Mouse (Mus musculus) heart, postnatal 14 days (tissue): ENCODE data around the gene Mrtfa. TPM values are rescaled to one million over a fixed set of nuclear protein-coding genes. Genes with fewer than 3 reads are reported as not detected.

ENCODE experiments used
- DNase-seq, 2 experiments: peaks; one replicate each; pipeline ENCODE4 v3.0.0; 2021 to 2022
- intact Hi-C: fragments of 180-260 bp; cut with DNase I; formaldehyde crosslinking; loops from one replicate; pipeline ENCODE4 v1.15.1; 2025
- total RNA-seq, 2 experiments: library from RNA; stranded (reverse); gene quantifications; 2 replicates each; pipeline ENCODE4 v1.2.3; 2021

Mrtfa gene
- total RNA-seq, 2 experiments from 2014 or later = 12.3 to 13.9 TPM

DNA sequence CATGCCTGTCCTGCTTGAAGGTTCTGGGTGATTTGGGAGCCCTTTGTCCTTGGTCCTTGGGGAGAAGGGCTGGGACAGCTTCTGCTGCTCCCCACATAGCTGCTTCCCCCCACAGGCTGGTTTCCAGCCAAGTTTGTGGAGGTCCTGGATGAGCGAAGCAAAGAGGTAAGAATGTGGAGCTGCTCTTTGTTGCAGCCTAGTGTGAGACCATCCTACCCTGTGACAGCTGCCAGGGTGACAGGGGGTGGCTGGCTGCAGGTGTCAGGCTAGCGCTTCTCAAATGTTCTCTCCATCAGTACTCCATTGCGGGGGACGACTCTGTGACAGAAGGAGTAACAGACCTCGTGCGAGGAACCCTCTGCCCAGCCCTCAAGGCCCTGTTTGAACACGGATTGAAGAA is 180.4 kb downstream of the Mrtfa start:
- DNase-seq = no peak
- intact Hi-C loops = no loop called here

DNA sequence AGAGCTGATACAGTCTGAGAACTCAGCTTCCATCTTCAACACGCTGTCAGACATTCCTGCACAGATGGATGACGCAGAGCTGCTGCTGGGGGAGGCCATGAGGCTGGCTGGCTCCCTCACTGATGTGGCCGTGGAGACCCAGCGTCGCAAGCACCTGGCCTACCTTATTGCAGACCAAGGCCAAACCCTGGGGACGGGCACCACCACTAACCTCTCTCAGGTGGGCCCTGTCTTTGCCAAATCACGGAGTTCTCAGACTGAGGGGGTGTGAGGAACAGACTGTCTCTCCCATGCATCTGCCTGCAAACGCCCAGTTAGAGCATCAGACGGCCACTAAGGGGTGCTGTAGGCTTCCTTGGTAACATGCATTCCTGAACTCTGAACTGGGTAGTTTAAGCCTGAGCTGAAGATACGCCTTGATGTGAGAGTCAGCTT is 181.9 kb downstream of the Mrtfa start:
- DNase-seq = peak in 1 of 2 experiments; percentile 40
- intact Hi-C loops = no loop called here

DNA sequence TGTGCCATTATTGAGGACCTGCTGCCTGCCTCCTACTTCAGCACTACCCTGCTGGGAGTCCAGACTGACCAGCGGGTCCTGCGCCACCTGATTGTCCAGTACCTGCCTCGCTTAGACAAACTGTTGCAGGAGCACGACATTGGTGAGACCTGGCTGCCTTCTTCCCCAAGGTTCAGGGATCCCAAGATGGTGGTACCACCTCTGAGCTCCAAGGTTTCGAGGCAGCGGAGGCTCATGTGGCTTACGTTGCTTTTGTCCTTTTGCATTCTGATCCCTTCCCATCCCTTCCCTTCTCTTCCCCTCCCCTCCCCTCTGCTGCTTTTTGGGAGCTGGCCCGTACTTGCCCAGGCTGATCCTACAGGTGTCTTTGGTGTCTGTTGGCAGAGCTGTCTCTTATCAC is 182.7 kb downstream of the Mrtfa start:
- intact Hi-C loops = no loop called here

DNA sequence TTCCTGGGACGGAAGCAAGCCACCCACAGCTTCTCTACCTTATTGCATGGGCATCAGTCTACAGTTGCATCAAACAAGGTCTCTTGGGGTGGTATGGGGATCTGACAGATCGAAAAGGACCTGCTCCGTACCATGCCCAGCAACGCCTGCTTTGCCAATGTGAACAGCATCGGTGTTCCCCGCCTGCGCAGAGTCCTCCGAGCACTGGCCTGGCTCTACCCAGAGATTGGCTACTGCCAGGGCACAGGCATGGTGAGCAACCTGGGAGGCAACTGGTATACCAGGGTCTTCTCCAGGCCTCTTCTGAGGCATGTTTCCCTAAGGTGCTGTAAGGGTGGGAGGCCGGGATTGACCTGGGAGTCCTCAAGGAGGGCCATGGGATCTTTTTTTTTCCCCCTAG is 183.2 kb downstream of the Mrtfa start:
- DNase-seq = no peak
- intact Hi-C loops = no loop called here

More for the DNA sequence above, 182.7 kb downstream of the Mrtfa start:
- DNase-seq = no peak

DNA sequence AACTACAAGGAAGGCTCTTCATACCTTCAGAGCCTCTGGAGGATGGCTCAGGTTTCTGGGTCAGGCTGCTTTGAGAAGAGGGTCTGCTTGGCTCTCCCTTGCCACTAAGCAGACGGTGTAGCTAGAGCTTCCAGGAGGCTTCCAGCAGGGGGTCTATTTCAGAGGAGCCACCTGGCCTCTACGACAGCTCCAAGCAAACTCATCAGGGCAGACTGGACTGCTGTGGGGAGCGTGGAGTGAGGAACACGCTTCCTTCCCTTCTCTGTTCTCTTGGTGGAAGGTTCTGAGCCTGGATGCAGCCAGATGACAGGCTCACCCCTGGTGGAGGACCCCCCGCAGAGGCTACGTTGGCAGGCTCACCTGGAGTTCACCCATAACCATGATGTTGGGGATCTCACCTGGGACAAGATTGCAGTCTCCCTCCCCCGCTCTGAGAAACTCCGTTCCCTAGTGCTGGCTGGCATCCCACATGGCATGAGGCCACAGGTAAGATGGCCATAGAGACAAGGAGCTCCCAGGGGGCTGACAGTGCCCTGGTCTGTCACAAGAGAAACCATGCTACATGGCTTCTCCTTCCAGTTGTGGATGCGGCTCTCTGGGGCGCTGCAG is 184.3 kb downstream of the Mrtfa start:
- intact Hi-C loops = no loop called here
- DNase-seq = no peak

DNA sequence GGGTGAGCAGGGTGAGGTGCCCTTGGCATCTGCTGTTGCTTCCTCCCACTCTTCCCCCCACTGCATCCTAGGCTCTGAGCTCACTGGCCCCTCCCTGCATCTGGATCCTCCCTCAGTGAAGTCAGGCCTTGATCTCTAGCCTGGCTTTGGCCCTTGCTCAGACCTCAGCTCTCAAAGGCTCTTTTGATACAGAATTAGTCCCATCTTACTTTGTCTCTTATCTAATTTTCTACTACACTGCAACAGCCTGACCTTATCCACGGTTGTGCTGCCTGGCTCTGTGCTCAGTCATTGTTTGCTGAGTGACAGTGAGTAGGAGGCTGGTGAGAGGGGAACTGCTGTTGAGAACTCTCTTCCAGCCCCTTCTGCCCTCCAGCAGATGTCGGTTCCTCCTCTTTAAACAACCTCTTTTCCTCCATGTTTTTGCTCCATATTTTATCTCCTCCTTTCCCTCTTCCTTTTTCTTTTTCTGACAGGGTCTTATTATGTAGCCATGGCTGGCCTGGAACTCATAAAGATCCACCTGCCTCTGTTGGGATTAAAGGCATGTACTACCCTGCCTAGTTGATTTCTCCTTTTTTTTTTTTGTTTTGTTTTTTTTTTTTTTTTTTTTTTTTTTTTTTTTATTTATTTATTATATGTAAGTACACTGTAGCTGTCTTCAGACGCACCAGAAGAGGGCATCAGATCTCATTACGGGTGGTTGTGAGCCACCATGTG is 190.0 kb downstream of the Mrtfa start:
- intact Hi-C loops = no loop called here
- DNase-seq = no peak

DNA sequence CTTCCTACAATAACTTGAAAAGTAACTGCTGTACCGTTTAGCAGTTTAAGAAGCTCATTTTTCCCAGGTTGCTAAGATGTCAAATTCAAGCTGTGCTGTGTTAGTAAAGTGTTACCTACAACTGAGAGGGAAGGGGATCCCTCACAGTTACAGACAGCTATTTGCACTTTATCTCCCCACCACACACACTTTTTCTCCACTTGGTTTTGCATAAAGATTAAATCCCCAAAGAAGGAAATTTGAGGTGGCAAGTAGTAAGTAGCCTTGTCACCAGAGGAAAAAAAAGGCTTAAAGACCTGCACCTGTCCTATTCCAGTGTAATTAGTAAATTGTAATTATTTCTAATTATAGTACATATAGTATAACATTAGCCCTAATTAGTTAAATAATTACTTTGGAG is 193.5 kb downstream of the Mrtfa start:
- intact Hi-C loops = no loop called here
- no peak for DNase-seq

DNA sequence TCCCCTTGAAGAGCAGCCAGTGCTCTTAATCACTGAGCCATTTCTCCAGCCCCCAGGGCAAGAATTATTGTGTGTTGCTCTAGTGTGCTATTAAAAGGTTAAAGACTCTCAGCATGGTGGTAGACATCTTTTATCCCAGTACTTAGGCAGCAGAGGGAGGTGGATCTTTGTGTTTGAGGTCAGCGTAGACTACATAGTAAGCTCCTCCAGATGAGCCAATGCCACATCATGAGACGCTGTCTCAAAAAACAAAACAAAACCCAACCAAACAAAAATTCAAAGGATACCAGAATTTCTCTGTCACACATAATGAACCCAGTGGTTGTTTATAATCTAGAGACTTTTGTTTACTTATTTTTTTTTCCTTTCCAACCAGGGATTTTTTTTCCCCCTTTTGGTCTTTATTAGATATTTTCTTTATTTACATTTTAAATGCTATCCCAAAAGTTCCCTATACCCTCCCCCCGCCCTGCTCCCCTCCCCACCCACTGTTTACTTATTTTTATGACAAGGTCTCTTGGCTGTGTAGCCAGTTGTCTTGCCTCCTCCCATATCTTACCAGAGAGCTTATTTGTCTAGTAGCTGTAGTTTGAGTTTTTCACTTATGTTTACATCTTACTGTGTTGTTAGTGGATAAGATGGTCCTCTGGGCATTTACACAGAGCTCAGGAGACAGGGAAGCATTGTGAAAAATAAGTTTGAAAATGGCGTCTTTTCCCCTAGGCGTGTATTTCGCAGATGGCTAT is 194.3 kb downstream of the Mrtfa start:
- intact Hi-C loops = no loop called here
- no peak for DNase-seq

DNA sequence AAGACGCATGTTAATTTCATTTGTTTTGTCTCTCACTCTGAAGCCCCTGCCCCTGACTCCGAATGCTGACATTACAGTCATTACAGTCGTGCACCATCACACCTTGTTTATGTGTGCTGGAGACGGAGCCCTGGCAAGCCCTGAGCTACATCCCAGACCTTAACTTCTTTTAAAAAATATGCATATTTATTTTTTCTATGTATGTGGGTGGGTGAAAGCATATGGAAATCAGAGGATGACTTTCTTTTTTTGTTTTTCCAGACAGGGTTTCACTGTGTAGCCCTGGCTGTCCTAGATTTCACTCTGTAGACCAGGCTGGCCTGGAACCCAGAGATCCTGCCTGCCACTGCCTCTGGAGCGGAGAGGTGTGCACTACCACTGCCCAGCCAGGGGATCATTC is 195.6 kb downstream of the Mrtfa start:
- intact Hi-C loops = no loop called here
- no peak for DNase-seq

DNA sequence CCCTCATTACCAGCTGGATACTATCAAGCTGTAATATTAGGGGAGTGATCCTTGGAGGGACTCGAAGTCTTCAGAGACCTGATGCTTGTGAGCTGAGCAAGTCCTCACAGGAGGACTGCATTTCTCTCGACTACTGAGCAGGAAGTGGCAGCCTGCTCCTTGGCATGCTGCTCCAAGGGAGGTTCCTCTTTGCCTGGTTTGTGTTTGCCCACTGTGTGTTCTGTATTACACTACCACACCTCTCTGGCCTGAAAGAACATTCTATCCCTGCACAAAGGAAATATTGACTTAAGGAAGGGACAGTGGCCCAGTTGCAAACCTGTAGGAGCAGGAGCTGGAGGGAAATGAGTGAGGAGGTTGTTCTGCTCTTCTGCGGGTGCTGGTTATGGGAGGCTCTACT is 200.8 kb downstream of the Mrtfa start:
- intact Hi-C loops = no loop called here
- no peak for DNase-seq

DNA sequence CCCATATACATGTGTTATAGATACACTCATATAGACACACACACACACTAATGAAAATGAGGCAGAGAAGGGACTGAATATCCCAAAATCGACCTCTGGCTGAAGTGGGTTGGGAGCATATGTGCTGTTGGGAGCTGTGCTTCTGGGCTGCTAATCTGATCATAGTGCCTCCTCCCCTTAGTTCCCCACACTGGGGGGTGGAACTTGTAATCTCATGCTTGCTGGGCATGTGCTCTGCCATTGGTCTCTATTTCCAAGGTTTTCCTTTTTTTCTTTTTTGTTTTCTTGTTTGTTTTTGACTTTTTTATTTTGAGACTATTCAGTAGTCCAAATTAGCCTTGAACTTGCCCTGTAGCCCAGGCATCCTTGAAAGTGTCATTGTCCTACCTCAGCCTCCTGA is 202.2 kb downstream of the Mrtfa start:
- no peak for DNase-seq
- intact Hi-C loops = no loop called here

DNA sequence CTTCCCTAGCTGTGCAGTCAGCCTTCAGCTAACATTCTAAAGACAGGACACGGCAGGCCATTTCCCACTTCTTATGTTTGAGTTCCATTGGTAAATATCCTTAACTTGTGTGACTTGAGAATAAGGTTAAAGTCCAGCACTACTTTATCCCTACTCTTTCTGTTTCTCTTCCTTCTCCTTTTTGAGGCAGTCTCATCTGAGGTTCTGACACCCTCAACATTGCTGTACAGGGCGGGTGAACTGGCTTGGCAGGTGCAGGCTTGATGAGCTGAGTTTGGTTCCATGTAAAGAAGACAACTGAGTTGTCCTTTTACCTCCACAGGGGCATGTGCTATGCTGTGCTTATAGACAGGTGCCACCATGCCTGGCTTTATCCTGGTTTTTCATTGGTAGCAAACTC is 207.3 kb downstream of the Mrtfa start:
- intact Hi-C loops = no loop called here
- no peak for DNase-seq

DNA sequence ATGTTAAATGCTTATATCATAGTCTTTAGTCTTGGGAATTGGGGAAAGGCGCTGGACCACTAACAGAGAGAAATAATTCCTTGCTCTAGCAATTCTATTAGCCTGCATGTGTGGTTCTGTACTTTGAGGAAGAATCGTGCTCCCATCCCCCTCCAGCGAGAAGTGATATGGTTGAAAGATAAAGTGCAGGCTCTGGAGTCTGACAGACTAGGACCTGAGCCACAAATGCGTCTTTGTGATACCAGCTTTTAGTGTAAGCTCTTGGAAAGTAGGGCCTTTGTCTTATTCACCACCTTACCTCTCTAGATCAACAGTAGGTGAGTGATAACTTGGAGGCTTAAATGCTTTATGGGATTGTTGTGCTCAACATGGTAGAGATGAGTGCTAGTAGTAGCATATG is 209.4 kb downstream of the Mrtfa start:
- DNase-seq = no peak
- intact Hi-C loops = no loop called here

DNA sequence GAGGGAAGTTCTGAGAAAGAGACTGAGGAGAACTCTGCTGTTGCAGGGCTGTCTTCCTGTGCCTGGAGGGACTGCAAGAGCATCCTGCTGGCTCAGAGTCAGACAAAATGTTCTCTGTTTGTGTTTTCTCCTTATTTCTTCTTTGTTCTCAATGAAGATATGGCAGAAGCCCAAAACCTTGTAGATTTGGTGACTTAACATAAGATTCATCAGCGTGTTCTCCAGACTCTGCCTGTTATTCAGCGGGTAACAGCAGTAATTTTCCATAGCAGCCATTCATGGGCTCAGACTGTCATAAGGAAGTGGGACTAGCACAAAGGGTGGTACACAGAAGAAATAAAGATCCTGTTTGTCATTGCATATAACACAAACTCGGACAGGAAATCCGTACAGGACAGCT is 210.9 kb downstream of the Mrtfa start:
- intact Hi-C loops = no loop called here
- no peak for DNase-seq

DNA sequence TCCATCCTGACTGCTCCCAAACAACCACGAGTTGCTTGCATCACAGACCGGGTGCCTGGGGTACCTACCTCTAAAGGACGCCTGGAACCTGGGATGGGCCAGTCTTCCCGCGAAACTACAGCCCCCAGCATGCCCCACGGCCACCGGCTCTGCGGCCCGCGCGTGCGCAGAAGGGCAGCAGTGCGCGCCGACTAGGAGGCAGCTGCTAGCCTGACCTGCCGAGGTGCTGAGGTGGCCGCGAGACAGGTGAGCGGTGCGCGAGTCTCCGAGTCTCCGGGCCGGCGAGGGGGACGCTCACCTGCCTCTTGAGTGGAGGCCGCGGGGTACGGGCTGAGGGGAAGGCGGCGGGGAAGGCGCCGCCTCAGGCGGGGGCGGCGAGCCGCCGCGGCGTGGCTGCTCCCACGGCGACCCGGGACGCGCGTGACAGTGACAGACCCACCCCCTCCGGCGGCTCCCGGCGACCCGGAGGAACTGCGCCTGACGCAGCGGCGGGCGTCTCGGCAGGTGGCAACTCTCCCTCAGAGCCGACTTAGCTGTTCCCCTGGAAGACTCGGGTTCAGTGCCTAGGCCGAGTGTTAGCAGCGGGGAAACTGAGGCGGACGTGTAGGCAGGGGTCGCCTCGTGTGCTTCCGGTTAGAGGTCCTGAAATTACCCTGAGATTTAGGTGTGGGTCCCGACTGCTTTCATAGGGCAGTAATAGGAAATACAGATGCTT is 212.8 kb downstream of the Mrtfa start, which contains the start of gene Sgsm3:
Sgsm3 (plus strand) TSS at position 146 of the 715 bp plus-strand sequence.
- DNase-seq = peak; percentile 90
- intact Hi-C loops = no loop called here

DNA sequence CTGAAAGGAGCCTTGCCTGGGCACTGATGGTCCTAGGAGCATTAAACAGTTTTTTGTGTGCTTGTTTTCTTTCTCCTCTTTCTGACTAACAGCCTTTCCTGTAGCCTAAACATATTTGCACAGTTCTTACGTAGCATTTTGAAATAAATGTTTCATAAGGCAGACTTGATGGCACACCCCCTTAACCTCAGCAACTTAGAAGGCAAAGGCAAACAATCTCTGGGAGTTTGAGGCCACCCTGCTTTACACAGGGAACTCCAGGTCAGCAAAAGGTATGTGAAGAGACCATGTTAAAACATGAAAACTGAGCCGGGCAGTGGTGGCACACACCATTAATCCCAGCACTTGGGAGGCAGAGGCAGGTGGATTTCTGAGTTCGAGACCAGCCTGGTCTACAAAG is 214.9 kb downstream of the Mrtfa start:
- DNase-seq = no peak
- intact Hi-C loops = no loop called here

DNA sequence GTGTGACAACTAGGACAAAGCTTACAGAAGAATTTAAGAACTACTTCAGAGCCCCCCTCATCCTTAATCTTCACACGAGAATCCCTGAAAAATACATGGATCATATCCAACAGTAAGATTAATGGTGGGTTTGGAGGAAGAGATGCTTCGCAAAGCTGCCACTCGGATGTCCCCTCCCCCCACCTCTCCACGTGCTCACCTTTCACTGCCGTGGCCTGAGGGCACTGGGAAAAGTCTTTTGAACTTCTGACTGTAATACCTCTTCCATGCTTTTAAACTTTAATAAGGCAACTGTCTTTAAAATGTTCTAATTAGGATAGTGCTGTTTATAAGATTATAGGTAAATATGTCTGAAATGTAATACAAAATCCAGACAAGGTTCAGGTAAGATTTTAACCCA is 216.2 kb downstream of the Mrtfa start:
- intact Hi-C loops = no loop called here

DNA sequence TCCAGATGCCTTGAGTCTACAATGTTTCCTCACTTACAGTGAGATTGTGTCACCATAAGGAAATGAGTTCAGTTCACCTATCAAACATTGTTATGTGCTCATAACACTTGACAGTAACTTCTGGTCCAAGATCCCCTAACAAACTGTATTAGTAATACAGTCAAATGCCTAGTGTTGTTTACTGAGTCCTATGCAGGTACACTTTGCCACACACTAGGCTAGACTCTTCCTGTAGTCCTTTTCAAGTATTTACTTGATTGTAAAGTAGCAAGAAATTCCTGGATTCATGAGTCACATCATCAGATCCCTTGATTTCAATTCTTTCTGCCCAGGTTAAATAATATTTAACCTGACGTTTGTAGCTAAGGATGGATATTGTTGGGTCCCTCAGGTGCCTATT is 221.2 kb downstream of the Mrtfa start:
- intact Hi-C loops = no loop called here
- no peak for DNase-seq

More for the DNA sequence above, 216.2 kb downstream of the Mrtfa start:
- DNase-seq = no peak
